Comparison of ENCODE assay signal across 11 mouse cellular contexts in the genomic region with DNA sequence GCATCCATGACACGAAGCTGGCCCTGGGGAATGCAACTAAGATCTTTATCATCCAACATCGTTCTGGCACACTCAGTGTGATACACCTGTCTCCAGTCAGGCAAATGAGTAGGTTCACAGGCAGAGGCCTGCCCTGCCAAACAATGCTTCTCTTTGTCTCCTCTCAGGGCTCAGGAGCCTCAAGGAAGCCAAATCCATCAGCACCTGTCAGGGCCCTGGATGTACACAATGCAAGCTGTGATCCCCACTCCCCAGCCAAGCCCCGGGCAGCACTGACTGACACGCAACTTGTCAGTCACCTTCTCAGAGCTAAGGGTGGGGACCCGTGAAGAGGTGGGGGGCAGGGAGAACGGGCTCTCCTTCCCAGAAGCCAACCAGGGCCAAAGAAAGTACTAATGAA.
DNase-seq lines count a peak whose midpoint lies in the region; ATAC-seq lines count a peak whose summit lies in the region.
"Had no signal": no experiment of that assay in that cellular context is flagged by ENCODE, and none has a peak within 500 bp of the region (broad histone marks: within the 10 kb centered on the region; RNA-seq: fewer than 3 reads in every experiment).

No protein-coding gene starts in this region.

- ATAC-seq in kidney, embryonic 16.5 days (ENCODE audit: low FRiP score, low TSS enrichment): peak; percentile 72
- ATAC-seq in forebrain, embryonic 16.5 days: peak; percentile 59

- H3K36me3 ChIP-seq in kidney, embryonic 16.5 days (ENCODE audit: insufficient read depth, low read length): no peaks in the 10 kb centered on the region
- no peaks in the 10 kb centered on the region for H3K36me3 ChIP-seq in forebrain, embryonic 16.5 days (ENCODE audit: control insufficient read depth, insufficient read depth)
- H3K36me3 ChIP-seq: heart, embryonic 13.5 days had no signal

- 27% methylated on average over 6 of the region's 6 CpGs for WGBS in kidney, embryonic 16.5 days
- 8% methylated on average over 6 of the region's 6 CpGs for WGBS in forebrain, embryonic 16.5 days

- no peak overlapping the region for H3K4me2 ChIP-seq in kidney, embryonic 16.5 days (replicated peaks; ENCODE audit: low read depth, low read length)
- H3K4me2 ChIP-seq in forebrain, embryonic 16.5 days (ENCODE audit: low read length): no peak overlapping the region
- H3K4me2 ChIP-seq: heart, embryonic 13.5 days had no signal

- no peak overlapping the region for H3K4me3 ChIP-seq in kidney, embryonic 16.5 days (ENCODE audit: low read length)
- H3K4me3 ChIP-seq in forebrain, embryonic 16.5 days (replicated peaks; ENCODE audit: low read length): no peak overlapping the region
- H3K4me3 ChIP-seq: heart, embryonic 13.5 days had no signal

- no peak overlapping the region for H3K9ac ChIP-seq in kidney, embryonic 16.5 days (replicated peaks; ENCODE audit: low read length)
- no peak overlapping the region for H3K9ac ChIP-seq in forebrain, embryonic 16.5 days (replicated peaks; ENCODE audit: low read depth, low read length)
- H3K9ac ChIP-seq: heart, embryonic 13.5 days had no signal

- H3K9me3 ChIP-seq in kidney, embryonic 16.5 days (ENCODE audit: low read length): no peaks in the 10 kb centered on the region
- H3K9me3 ChIP-seq in forebrain, embryonic 16.5 days (ENCODE audit: control insufficient read depth, low read length): no peaks in the 10 kb centered on the region
- H3K9me3 ChIP-seq: heart, embryonic 13.5 days had no signal

- no peaks in the 10 kb centered on the region for H3K27me3 ChIP-seq in kidney, embryonic 16.5 days (ENCODE audit: insufficient read depth, low read length)
- H3K27me3 ChIP-seq in forebrain, embryonic 16.5 days (replicated peaks; ENCODE audit: control insufficient read depth, insufficient read depth, low read length): no peaks in the 10 kb centered on the region
- H3K27me3 ChIP-seq: heart, embryonic 13.5 days had no signal

- no peak for DNase-seq in kidney, postnatal 10 days
- DNase-seq in embryo, embryonic 9.5 days (ENCODE audit: extremely low spot score): peak; percentile 33
- DNase-seq in mesoderm, embryonic 11.5 days (ENCODE audit: low read depth, low spot score): peak; percentile 58
- no peak for DNase-seq in spleen, postnatal 10 days (ENCODE audit: low spot score in 2 of 2)
- no peak for DNase-seq in liver
- no peak for DNase-seq in right cerebral cortex, adult 18-20 months
- DNase-seq: cerebellum, postnatal 14 days; kidney, adult 9 months had no signal

- no peak overlapping the region; the same call in 1 of the 2 replicates for H3K27ac ChIP-seq in kidney, embryonic 16.5 days (ENCODE audit: low read length)
- no peak overlapping the region for H3K27ac ChIP-seq in forebrain, embryonic 16.5 days (ENCODE audit: low read length)
- H3K27ac ChIP-seq: heart, embryonic 13.5 days had no signal

- H3K4me1 ChIP-seq in kidney, embryonic 16.5 days (ENCODE audit: insufficient read depth, low read length): no peaks in the 10 kb centered on the region
- peaks cover 12% of the 10 kb centered on the region for H3K4me1 ChIP-seq in forebrain, embryonic 16.5 days (replicated peaks; ENCODE audit: control insufficient read depth, insufficient read depth, low read length)

Comparison
In these comparisons a context has a peak if more than half of its experiments do, and no peak if none do; other contexts are left out.
1. DNase-seq: peak in embryo, embryonic 9.5 days (single experiment) and mesoderm, embryonic 11.5 days (single experiment); none in kidney, postnatal 10 days (single experiment), spleen, postnatal 10 days (0 of 2), liver (single experiment) and right cerebral cortex, adult 18-20 months (single experiment).